Mouse (Mus musculus) forebrain, embryonic 14.5 days (tissue): Measurements from ENCODE around the gene Zfp618. TPM values are rescaled to one million over a fixed set of nuclear protein-coding genes. Genes with fewer than 3 reads are reported as not detected.

Experiments
- ATAC-seq: fragments of 200-750 bp; cut with Nextera tagmentation; 2 replicates; pipeline ENCODE4 v1.8.0; 2017; ENCODE audit warnings: mild to moderate bottlenecking, moderate library complexity
- DNase-seq: peaks from one replicate; pipeline ENCODE4 v3.0.0-alpha.2; 2015; ENCODE audit warnings: low spot score
- H3K27ac ChIP-seq: fragments of 300-500 bp; sonication (generic); 2 replicates; pipeline ENCODE4 v1.5.1; 2014; ENCODE audit warnings: low read depth, mild to moderate bottlenecking, control low read depth, low read length, moderate library complexity
- H3K27me3 ChIP-seq: fragments of 300-500 bp; sonication (generic); replicated peaks from 2 replicates; pipeline ENCODE4 v1.6.1; 2014; ENCODE audit warnings: low read length, control low read depth, mixed read lengths; ENCODE audit not compliant: control insufficient read depth, insufficient read depth
- H3K36me3 ChIP-seq: fragments of 300-500 bp; sonication (generic); 2 replicates; pipeline ENCODE4 v1.6.1; 2014; ENCODE audit warnings: low read length, control low read depth; ENCODE audit not compliant: control insufficient read depth, insufficient read depth
- H3K4me1 ChIP-seq: fragments of 300-500 bp; sonication (generic); 2 replicates; pipeline ENCODE4 v1.6.1; 2014; ENCODE audit warnings: antibody characterized with exemption, low read length, control low read depth; ENCODE audit not compliant: control insufficient read depth, insufficient read depth
- H3K4me2 ChIP-seq: fragments of 300-500 bp; sonication (generic); 2 replicates; pipeline ENCODE4 v1.6.1; 2014; ENCODE audit warnings: mild to moderate bottlenecking, control low read depth, low read length
- H3K4me3 ChIP-seq: fragments of 300-500 bp; sonication (generic); 2 replicates; pipeline ENCODE4 v1.5.1; 2014; ENCODE audit warnings: low read depth, low read length, control low read depth
- H3K9ac ChIP-seq: fragments of 300-500 bp; sonication (generic); 2 replicates; pipeline ENCODE4 v1.6.1; 2014; ENCODE audit warnings: mild to moderate bottlenecking, low read length, control low read depth, moderate library complexity
- H3K9me3 ChIP-seq: fragments of 300-500 bp; sonication (generic); replicated peaks from 2 replicates; pipeline ENCODE4 v1.6.1; 2016; ENCODE audit warnings: low read length, control low read depth, mixed read lengths; ENCODE audit not compliant: control insufficient read depth
- WGBS: fragments of 180-500 bp; shearing (Covaris S2); extraction: QIAGEN DNeasy Blood & Tissue Kit; methylation state at CpG from one replicate; pipeline ENCODE4 v1.1.7; 2014; 5-methylcytosine and 5-hydroxymethylcytosine counted together
- polyA plus RNA-seq: library from polyadenylated mRNA; unstranded; fragments of >200 nt; fragmentation: Nextera tagmentation; extraction: Ambion mirVana; gene quantifications from 2 replicates; pipeline ENCODE4 v1.2.1, GENCODE M21; 2014

Gene Zfp618
- polyA plus RNA-seq, 1 experiment from 2014 or later: 14.9 TPM

- H3K27ac ChIP-seq: no peak overlapping the region
- no peaks in the 10 kb centered on the region for H3K4me1 ChIP-seq
- ATAC-seq (no peak), DNase-seq (peak; percentile 15)
- no peak overlapping the region for H3K4me3 ChIP-seq
- 88% methylated on average over 8 of the region's 8 CpGs for WGBS
- H3K9me3 ChIP-seq: no peaks in the 10 kb centered on the region
- no peaks in the 10 kb centered on the region for H3K27me3 ChIP-seq
- no peak overlapping the region for H3K9ac ChIP-seq
- H3K4me2 ChIP-seq: no peak overlapping the region
- peaks cover 20% of the 10 kb centered on the region for H3K36me3 ChIP-seq
These were observed 140.3 kb downstream of the Zfp618 start for GRCm38 (mm10) chr4:63105651-63106050.

- H3K27ac ChIP-seq: no peak overlapping the region
- H3K9me3 ChIP-seq: no peaks in the 10 kb centered on the region
- ATAC-seq (peak; percentile 89), DNase-seq (peak; percentile 92)
- 94% methylated on average over 5 of the region's 5 CpGs for WGBS
- H3K4me2 ChIP-seq: no peak overlapping the region
- H3K9ac ChIP-seq: no peak overlapping the region
- no peaks in the 10 kb centered on the region for H3K4me1 ChIP-seq
- no peaks in the 10 kb centered on the region for H3K27me3 ChIP-seq
- H3K4me3 ChIP-seq: no peak overlapping the region
- peaks cover 23% of the 10 kb centered on the region for H3K36me3 ChIP-seq
These were observed 153.5 kb downstream of the Zfp618 start for GRCm38 (mm10) chr4:63118639-63119437.

- WGBS: 15% methylated on average over 8 of the region's 8 CpGs
- ATAC-seq: peak; percentile 34; the same call in 1 of the 2 replicates
- H3K36me3 ChIP-seq: peaks cover 15% of the 10 kb centered on the region
- H3K9ac ChIP-seq: no peak overlapping the region
- no peaks in the 10 kb centered on the region for H3K9me3 ChIP-seq
- no peaks in the 10 kb centered on the region for H3K4me1 ChIP-seq
- H3K4me2 ChIP-seq: no peak overlapping the region
- no peak overlapping the region for H3K4me3 ChIP-seq
- peak; percentile 27 for DNase-seq
- no peak overlapping the region for H3K27ac ChIP-seq
- no peaks in the 10 kb centered on the region for H3K27me3 ChIP-seq
These were observed 159.6 kb downstream of the Zfp618 start for GRCm38 (mm10) chr4:63124861-63125466.

- Histone ChIP-seq H3K27me3 (no peaks in the 10 kb centered on the region), H3K9ac (no peak overlapping the region), H3K9me3 (no peaks in the 10 kb centered on the region), H3K36me3 (peaks cover 32% of the 10 kb centered on the region), H3K4me2 (no peak overlapping the region), H3K4me1 (no peaks in the 10 kb centered on the region), H3K27ac (no peak overlapping the region), H3K4me3 (no peak overlapping the region)
- WGBS: 92% methylated on average over 5 of the region's 5 CpGs
- ATAC-seq: no peak
- DNase-seq: no peak
These were observed 164.7 kb downstream of the Zfp618 start for GRCm38 (mm10) chr4:63129891-63130624.

GRCm38 (mm10) chr4:63147268-63147667 lies 181.9 kb downstream of the Zfp618 start:
- no peaks in the 10 kb centered on the region for H3K4me1 ChIP-seq
- 91% methylated on average over 6 of the region's 6 CpGs for WGBS
- ATAC-seq (no peak), DNase-seq (no peak)
- H3K27me3 ChIP-seq: no peaks in the 10 kb centered on the region
- no peak overlapping the region for H3K4me2 ChIP-seq
- no peaks in the 10 kb centered on the region for H3K36me3 ChIP-seq
- H3K9ac ChIP-seq: no peak overlapping the region
- no peak overlapping the region for H3K27ac ChIP-seq
- H3K4me3 ChIP-seq: no peak overlapping the region
- no peaks in the 10 kb centered on the region for H3K9me3 ChIP-seq

- Histone ChIP-seq H3K27ac (no peak overlapping the region), H3K4me2 (no peak overlapping the region), H3K27me3 (no peaks in the 10 kb centered on the region), H3K9ac (no peak overlapping the region), H3K4me3 (no peak overlapping the region), H3K4me1 (no peaks in the 10 kb centered on the region), H3K36me3 (no peaks in the 10 kb centered on the region), H3K9me3 (no peaks in the 10 kb centered on the region)
- 94% methylated on average over 6 of the region's 6 CpGs for WGBS
- DNase-seq (no peak), ATAC-seq (no peak)
These were observed 185.8 kb downstream of the Zfp618 start for GRCm38 (mm10) chr4:63151127-63151526.

- Histone ChIP-seq H3K27ac (no peak overlapping the region), H3K9ac (no peak overlapping the region), H3K27me3 (no peaks in the 10 kb centered on the region), H3K4me2 (no peak overlapping the region), H3K9me3 (no peaks in the 10 kb centered on the region), H3K4me1 (no peaks in the 10 kb centered on the region), H3K4me3 (no peak overlapping the region), H3K36me3 (no peaks in the 10 kb centered on the region)
- DNase-seq: no peak
- no peak for ATAC-seq
- 64% methylated on average over 4 of the region's 4 CpGs for WGBS
These were observed 188.7 kb downstream of the Zfp618 start for GRCm38 (mm10) chr4:63154028-63154427.

- no peak within 1 kb of the TSS for H3K27ac ChIP-seq
- no peak for ATAC-seq
- no peaks in the 10 kb centered on the region for H3K9me3 ChIP-seq
- no peak within 1 kb of the TSS for H3K9ac ChIP-seq
- WGBS: 61% methylated on average over 5 of the region's 5 CpGs
- no peak within 1 kb of the TSS for H3K4me2 ChIP-seq
- DNase-seq: no peak
- H3K4me1 ChIP-seq: no peaks in the 10 kb centered on the region
- no peak within 1 kb of the TSS for H3K4me3 ChIP-seq
- H3K36me3 ChIP-seq: no peaks in the 10 kb centered on the region
- H3K27me3 ChIP-seq: no peaks in the 10 kb centered on the region
These were observed 189.3 kb downstream of the Zfp618 start, which contains the start of gene Ambp for GRCm38 (mm10) chr4:63154699-63155098. Gene Ambp (minus strand): TSS chr4:63154799.
